30 mouse cellular contexts compared by ENCODE assay signal in genomic region chr15:70744239-70744638, GRCm38 (mm10).
DNase-seq lines count a peak whose midpoint lies in the region; ATAC-seq and TF ChIP-seq lines count a peak whose summit lies in the region.
"Had no signal": no experiment of that assay in that cellular context is flagged by ENCODE, and none has a peak within 500 bp of the region (broad histone marks: within the 10 kb centered on the region; RNA-seq: fewer than 3 reads in every experiment).

No protein-coding gene starts in this region.

- no peak overlapping the region for H3K4me3 ChIP-seq in embryonic facial prominence, embryonic 14.5 days (ENCODE audit: low read depth, low read length)
- no peak overlapping the region for H3K4me3 ChIP-seq in embryonic facial prominence, embryonic 10.5 days
- H3K4me3 ChIP-seq in hindbrain, postnatal 0 days (ENCODE audit: low read length): no peak overlapping the region
- no peak overlapping the region for H3K4me3 ChIP-seq in hindbrain, embryonic 11.5 days (ENCODE audit: low read depth, low read length)
- no peak overlapping the region for H3K4me3 ChIP-seq in midbrain, embryonic 14.5 days (replicated peaks; ENCODE audit: low read depth, low read length)
- no peak overlapping the region for H3K4me3 ChIP-seq in midbrain, embryonic 13.5 days (replicated peaks)
- no peak overlapping the region for H3K4me3 ChIP-seq in gastrocnemius, adult 2 months
- H3K4me3 ChIP-seq: embryonic facial prominence, embryonic 12.5 days; forebrain, embryonic 10.5 days; heart, embryonic 13.5 days; kidney, embryonic 15.5 days; neural tube, embryonic 15.5 days had no signal

- H3K9ac ChIP-seq in embryonic facial prominence, embryonic 14.5 days (ENCODE audit: low read depth, low read length): no peak overlapping the region
- H3K9ac ChIP-seq in hindbrain, postnatal 0 days (replicated peaks; ENCODE audit: low read length): no peak overlapping the region
- no peak overlapping the region for H3K9ac ChIP-seq in hindbrain, embryonic 11.5 days (ENCODE audit: low read depth, low read length)
- H3K9ac ChIP-seq in midbrain, embryonic 14.5 days (replicated peaks; ENCODE audit: low read length): no peak overlapping the region
- H3K9ac ChIP-seq in midbrain, embryonic 13.5 days (replicated peaks): no peak overlapping the region
- H3K9ac ChIP-seq: embryonic facial prominence, embryonic 12.5 days; heart, embryonic 13.5 days; kidney, embryonic 15.5 days; liver, embryonic 14.5 days; lung, embryonic 14.5 days; neural tube, embryonic 15.5 days had no signal

- ATAC-seq in embryonic facial prominence, embryonic 14.5 days (ENCODE audit: low read depth): no peak
- ATAC-seq in hindbrain, postnatal 0 days: no peak
- ATAC-seq in hindbrain, embryonic 11.5 days (ENCODE audit: low FRiP score): no peak
- no peak for ATAC-seq in midbrain, embryonic 14.5 days (ENCODE audit: low FRiP score, low TSS enrichment)
- no peak for ATAC-seq in midbrain, embryonic 13.5 days
- ATAC-seq: Patski had no signal

- no peaks in the 10 kb centered on the region for H3K9me3 ChIP-seq in embryonic facial prominence, embryonic 14.5 days (ENCODE audit: control insufficient read depth, low read length)
- no peaks in the 10 kb centered on the region for H3K9me3 ChIP-seq in embryonic facial prominence, embryonic 10.5 days
- no peaks in the 10 kb centered on the region for H3K9me3 ChIP-seq in hindbrain, postnatal 0 days (ENCODE audit: low read length)
- no peaks in the 10 kb centered on the region for H3K9me3 ChIP-seq in hindbrain, embryonic 11.5 days (ENCODE audit: control insufficient read depth, low read length)
- no peaks in the 10 kb centered on the region for H3K9me3 ChIP-seq in midbrain, embryonic 14.5 days (ENCODE audit: control insufficient read depth, low read length)
- H3K9me3 ChIP-seq in midbrain, embryonic 13.5 days: no peaks in the 10 kb centered on the region; the same call in 1 of the 2 replicates
- H3K9me3 ChIP-seq: embryonic facial prominence, embryonic 12.5 days; forebrain, embryonic 10.5 days; heart, embryonic 13.5 days; kidney, embryonic 15.5 days; neural tube, embryonic 15.5 days had no signal

- H3K36me3 ChIP-seq in embryonic facial prominence, embryonic 14.5 days (ENCODE audit: control insufficient read depth, insufficient read depth, low read length): no peaks in the 10 kb centered on the region
- H3K36me3 ChIP-seq in embryonic facial prominence, embryonic 10.5 days (replicated peaks): no peaks in the 10 kb centered on the region
- no peaks in the 10 kb centered on the region for H3K36me3 ChIP-seq in hindbrain, postnatal 0 days (ENCODE audit: insufficient read depth, low read length)
- H3K36me3 ChIP-seq in hindbrain, embryonic 11.5 days (ENCODE audit: control insufficient read depth, insufficient read depth, low read length): no peaks in the 10 kb centered on the region
- H3K36me3 ChIP-seq in midbrain, embryonic 14.5 days (ENCODE audit: control insufficient read depth, insufficient read depth, low read length): no peaks in the 10 kb centered on the region
- no peaks in the 10 kb centered on the region for H3K36me3 ChIP-seq in midbrain, embryonic 13.5 days
- H3K36me3 ChIP-seq: embryonic facial prominence, embryonic 12.5 days; forebrain, embryonic 10.5 days; heart, embryonic 13.5 days; kidney, embryonic 15.5 days; neural tube, embryonic 15.5 days had no signal

- TF ChIP-seq CTCF in hindbrain, postnatal 0 days (IDR thresholded peaks at IDR 0.05; ENCODE audit: low read depth): peak; percentile 51
- TF ChIP-seq CTCF in gastrocnemius, adult 2 months (IDR thresholded peaks at IDR 0.05): no peak

- no peaks in the 10 kb centered on the region for H3K4me1 ChIP-seq in embryonic facial prominence, embryonic 14.5 days (ENCODE audit: control insufficient read depth, insufficient read depth, low read length)
- no peaks in the 10 kb centered on the region for H3K4me1 ChIP-seq in embryonic facial prominence, embryonic 10.5 days
- no peaks in the 10 kb centered on the region for H3K4me1 ChIP-seq in hindbrain, postnatal 0 days (ENCODE audit: insufficient read depth, low read length)
- no peaks in the 10 kb centered on the region for H3K4me1 ChIP-seq in hindbrain, embryonic 11.5 days (replicated peaks; ENCODE audit: control insufficient read depth, insufficient read depth, low read length)
- H3K4me1 ChIP-seq in midbrain, embryonic 14.5 days (ENCODE audit: control insufficient read depth, insufficient read depth, low read length): no peaks in the 10 kb centered on the region
- H3K4me1 ChIP-seq in midbrain, embryonic 13.5 days (replicated peaks): no peaks in the 10 kb centered on the region
- H3K4me1 ChIP-seq: embryonic facial prominence, embryonic 12.5 days; forebrain, embryonic 10.5 days; heart, embryonic 13.5 days; kidney, embryonic 15.5 days; neural tube, embryonic 15.5 days had no signal

- no peak overlapping the region for H3K27ac ChIP-seq in embryonic facial prominence, embryonic 14.5 days (replicated peaks; ENCODE audit: low read depth, low read length)
- H3K27ac ChIP-seq in embryonic facial prominence, embryonic 10.5 days (replicated peaks): no peak overlapping the region
- H3K27ac ChIP-seq in hindbrain, postnatal 0 days: no peak overlapping the region
- no peak overlapping the region for H3K27ac ChIP-seq in hindbrain, embryonic 11.5 days (ENCODE audit: low read depth, low read length)
- no peak overlapping the region for H3K27ac ChIP-seq in midbrain, embryonic 14.5 days (replicated peaks; ENCODE audit: low read depth, low read length)
- H3K27ac ChIP-seq in midbrain, embryonic 13.5 days: no peak overlapping the region
- H3K27ac ChIP-seq in gastrocnemius, adult 2 months: no peak overlapping the region
- H3K27ac ChIP-seq: embryonic facial prominence, embryonic 12.5 days; forebrain, embryonic 10.5 days; heart, embryonic 13.5 days; kidney, embryonic 15.5 days; liver, embryonic 14.5 days; neural tube, embryonic 15.5 days; stomach, postnatal 0 days had no signal

- intact Hi-C loops in gastrocnemius, adult 2 months (cut with DNase I): no loop called here

- peak; percentile 16 for DNase-seq in embryonic facial prominence, embryonic 14.5 days (ENCODE audit: low spot score)
- DNase-seq in embryonic facial prominence, embryonic 10.5 days (ENCODE audit: low spot score): no peak
- peak; percentile 47 for DNase-seq in hindbrain, postnatal 0 days (ENCODE audit: low spot score)
- DNase-seq in hindbrain, embryonic 11.5 days (ENCODE audit: low spot score): no peak
- peak; percentile 69 for DNase-seq in midbrain, embryonic 14.5 days
- DNase-seq in retina, embryonic 14.5 days (ENCODE audit: low spot score): peak; percentile 22
- DNase-seq in gastrocnemius, adult 2 months: no peak
- DNase-seq: adrenal gland, postnatal 10 days; cerebellum, adult 11-12 months; cerebellum, adult 9-11 months; gastrocnemius, postnatal 10 days; heart, postnatal 10 days; kidney, adult 11 months; kidney, postnatal 36 days; layer of hippocampus, postnatal 36 days; liver; lung, embryonic 14.5 days; lung, postnatal 14 days; right cerebral cortex, postnatal 4 days; thymus, adult 18-20 months; thymus, postnatal 25 days had no signal

- H3K4me2 ChIP-seq in embryonic facial prominence, embryonic 14.5 days (ENCODE audit: low read depth, low read length): no peak overlapping the region
- no peak overlapping the region for H3K4me2 ChIP-seq in hindbrain, postnatal 0 days (ENCODE audit: low read depth, low read length)
- no peak overlapping the region for H3K4me2 ChIP-seq in hindbrain, embryonic 11.5 days (replicated peaks; ENCODE audit: low read depth, low read length)
- no peak overlapping the region for H3K4me2 ChIP-seq in midbrain, embryonic 14.5 days (ENCODE audit: low read length)
- H3K4me2 ChIP-seq in midbrain, embryonic 13.5 days (replicated peaks): no peak overlapping the region
- H3K4me2 ChIP-seq: embryonic facial prominence, embryonic 12.5 days; heart, embryonic 13.5 days; kidney, embryonic 15.5 days; lung, embryonic 14.5 days; neural tube, embryonic 15.5 days had no signal

- H3K27me3 ChIP-seq in embryonic facial prominence, embryonic 14.5 days (replicated peaks; ENCODE audit: control insufficient read depth, insufficient read depth, low read length): no peaks in the 10 kb centered on the region
- no peaks in the 10 kb centered on the region for H3K27me3 ChIP-seq in embryonic facial prominence, embryonic 10.5 days (replicated peaks; ENCODE audit: low read depth, poor library complexity, severe bottlenecking)
- H3K27me3 ChIP-seq in hindbrain, postnatal 0 days (ENCODE audit: insufficient read depth, low read length): no peaks in the 10 kb centered on the region
- no peaks in the 10 kb centered on the region for H3K27me3 ChIP-seq in hindbrain, embryonic 11.5 days (ENCODE audit: control insufficient read depth, insufficient read depth, low read length)
- H3K27me3 ChIP-seq in midbrain, embryonic 14.5 days (ENCODE audit: control insufficient read depth, insufficient read depth, low read length): no peaks in the 10 kb centered on the region
- H3K27me3 ChIP-seq in midbrain, embryonic 13.5 days: no peaks in the 10 kb centered on the region
- H3K27me3 ChIP-seq: embryonic facial prominence, embryonic 12.5 days; heart, embryonic 13.5 days; kidney, embryonic 15.5 days; neural tube, embryonic 15.5 days; Patski had no signal

Comparison
In these comparisons a context has a peak if more than half of its experiments do, and no peak if none do; other contexts are left out.
1. DNase-seq: peak in embryonic facial prominence, embryonic 14.5 days (single experiment), hindbrain, postnatal 0 days (single experiment), midbrain, embryonic 14.5 days (single experiment) and retina, embryonic 14.5 days (single experiment); none in embryonic facial prominence, embryonic 10.5 days (single experiment), hindbrain, embryonic 11.5 days (single experiment) and gastrocnemius, adult 2 months (single experiment).